Mouse (Mus musculus) megakaryocyte, embryonic 14.5 days (primary cell): Measurements from ENCODE around the gene Serpinb1c. TPM values are rescaled to one million over a fixed set of nuclear protein-coding genes. Genes with fewer than 3 reads are reported as not detected.
"Not testable (repeated sequence)": the region's sequence is repeated elsewhere in the genome, so short reads cannot be mapped to it uniquely, and the experiment has no call there.

Experiments
- H3K27me3 ChIP-seq: replicated peaks from 2 replicates; pipeline ENCODE3; 2012; ENCODE audit warnings: inconsistent platforms
- H3K36me3 ChIP-seq: replicated peaks from 2 replicates; pipeline ENCODE3; 2012; ENCODE audit warnings: low read length, inconsistent platforms, mixed read lengths
- H3K4me1 ChIP-seq: 2 replicates; pipeline ENCODE4 v1.6.1; 2012; ENCODE audit warnings: inconsistent platforms
- H3K4me3 ChIP-seq: replicated peaks from 2 replicates; pipeline ENCODE3; 2012; ENCODE audit warnings: moderate library complexity, mild to moderate bottlenecking, inconsistent platforms
- H3K9me3 ChIP-seq: 2 replicates; pipeline ENCODE4 v1.6.1; 2012; ENCODE audit warnings: inconsistent platforms
- FLI1 ChIP-seq: IDR thresholded peaks from 2 replicates; pipeline ENCODE4 v1.6.1; 2012; ENCODE audit warnings: low read length, inconsistent platforms, mixed read lengths
- GATA1 ChIP-seq: IDR thresholded peaks from 3 replicates; pipeline ENCODE4 v1.6.1; 2012; ENCODE audit warnings: mixed read lengths, low read length, inconsistent platforms, borderline replicate concordance
- polyA plus RNA-seq: library from polyadenylated mRNA; stranded (reverse); fragments of >175 nt; gene quantifications from 2 replicates; pipeline ENCODE4 v1.2.3, GENCODE M21; 2012; ENCODE audit warnings: low replicate concordance; ENCODE audit not compliant: insufficient read depth

Gene Serpinb1c
- polyA plus RNA-seq, 1 experiment: not detected

- peaks cover 6% of the 10 kb centered on the region for H3K9me3 ChIP-seq
- H3K4me3 ChIP-seq: no peak overlapping the region
- peaks cover 11% of the 10 kb centered on the region for H3K4me1 ChIP-seq
- no peak for TF ChIP-seq FLI1
- TF ChIP-seq GATA1: no peak
- no peaks in the 10 kb centered on the region for H3K36me3 ChIP-seq
- H3K27me3 ChIP-seq: no peaks in the 10 kb centered on the region
Observed at GRCm38 (mm10) chr13:32912770-32913380, 14.9 kb upstream of the Serpinb1c start.

DNA sequence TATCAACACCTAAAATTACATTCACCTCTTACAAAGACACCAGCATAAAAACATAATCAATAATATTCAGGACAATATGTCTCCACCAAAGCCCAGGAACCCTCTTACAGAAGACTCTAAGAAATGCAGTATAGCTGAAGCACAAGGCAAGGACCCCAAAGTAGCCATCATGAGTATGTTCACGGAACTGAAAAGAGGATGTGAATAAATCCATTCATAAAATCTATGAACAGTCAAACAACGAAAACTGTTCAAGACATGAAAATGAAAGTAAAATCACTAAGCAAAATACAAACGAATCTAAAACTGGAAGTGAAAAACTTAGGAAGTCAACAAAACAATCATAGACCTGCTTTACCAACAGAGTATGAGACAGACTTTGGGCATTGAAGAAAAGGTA, 10.2 kb upstream of the Serpinb1c start:
- TF ChIP-seq GATA1 (no peak), FLI1 (no peak)
- Histone ChIP-seq H3K36me3 (no peaks in the 10 kb centered on the region), H3K9me3 (no peaks in the 10 kb centered on the region), H3K4me3 (no peak overlapping the region), H3K27me3 (no peaks in the 10 kb centered on the region), H3K4me1 (peaks cover 20% of the 10 kb centered on the region)

DNA sequence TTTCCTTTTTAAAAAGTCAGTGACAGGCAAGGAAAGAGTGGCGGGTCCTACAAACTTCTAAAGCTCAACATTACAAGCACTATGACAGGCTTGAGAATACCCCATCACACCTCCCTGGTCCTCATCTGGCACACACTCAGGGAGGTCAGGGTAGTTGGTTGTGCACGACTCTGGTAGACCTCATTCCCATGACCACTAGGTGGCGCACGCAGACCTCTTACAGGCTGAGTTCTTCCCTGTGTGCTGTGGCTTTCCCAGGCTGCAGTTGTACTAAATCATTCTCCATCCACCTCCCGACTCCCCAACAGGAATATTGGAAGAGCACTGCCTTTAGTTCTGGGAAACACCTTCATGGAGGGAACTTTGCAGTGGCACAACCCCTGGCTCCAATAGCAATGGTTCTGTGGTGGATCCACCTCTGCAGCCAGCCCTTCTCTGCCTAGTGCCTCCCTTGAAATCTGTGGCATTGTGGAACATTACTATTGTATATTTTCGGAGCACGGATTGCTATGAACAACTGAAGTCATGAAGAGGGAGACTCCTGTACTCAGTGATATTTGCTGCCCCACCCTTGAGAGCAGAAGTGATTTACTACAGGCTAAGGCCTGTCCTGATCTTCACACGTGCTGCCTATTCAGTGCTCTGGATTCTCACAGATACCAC, 5.3 kb upstream of the Serpinb1c start:
- TF ChIP-seq GATA1 (no peak), FLI1 (no peak)
- peaks cover 20% of the 10 kb centered on the region for H3K4me1 ChIP-seq
- H3K36me3 ChIP-seq: no peaks in the 10 kb centered on the region

DNA sequence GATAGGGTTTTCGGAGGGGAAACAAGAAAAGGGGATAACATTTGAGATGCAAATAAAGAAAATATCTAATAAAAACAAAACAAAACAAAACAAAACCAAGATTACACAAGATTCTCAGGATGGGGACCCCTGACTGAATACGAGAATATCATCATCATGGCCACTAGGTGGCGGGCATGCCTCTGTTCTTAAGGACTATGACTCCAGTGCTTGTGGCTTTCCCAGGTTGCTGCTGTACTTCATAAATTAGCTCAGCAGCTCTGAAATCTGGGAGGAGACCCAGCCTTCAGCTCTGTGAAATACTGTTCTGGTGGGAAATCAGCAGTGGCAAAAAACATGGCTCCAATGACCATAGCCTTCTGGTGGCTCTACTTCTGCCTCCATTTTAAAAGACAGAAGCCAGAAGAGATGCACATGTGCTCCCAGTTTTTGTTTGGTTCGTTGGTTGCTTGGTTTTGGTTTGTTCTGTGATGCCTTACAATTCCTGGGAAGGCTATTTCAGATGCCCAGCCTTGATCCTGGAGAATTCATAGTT, 4.5 kb upstream of the Serpinb1c start:
- peaks cover 20% of the 10 kb centered on the region for H3K4me1 ChIP-seq
- H3K36me3 ChIP-seq: no peaks in the 10 kb centered on the region
- H3K9me3 ChIP-seq: no peaks in the 10 kb centered on the region
- TF ChIP-seq FLI1: no peak
- TF ChIP-seq GATA1: no peak
- H3K4me3 ChIP-seq: no peak overlapping the region
- peaks cover 2% of the 10 kb centered on the region for H3K27me3 ChIP-seq

More for the DNA sequence above, 5.3 kb upstream of the Serpinb1c start:
- Histone ChIP-seq H3K4me3 (peak overlapping the region; percentile 62), H3K9me3 (no peaks in the 10 kb centered on the region), H3K27me3 (no peaks in the 10 kb centered on the region)

- Histone ChIP-seq H3K4me3 (no peak overlapping the region), H3K9me3 (no peaks in the 10 kb centered on the region), H3K4me1 (peaks cover 20% of the 10 kb centered on the region), H3K36me3 (no peaks in the 10 kb centered on the region), H3K27me3 (peaks cover 12% of the 10 kb centered on the region)
- no peak for TF ChIP-seq GATA1
- no peak for TF ChIP-seq FLI1
Observed at GRCm38 (mm10) chr13:32900639-32901038, 2.6 kb upstream of the Serpinb1c start.

GRCm38 (mm10) chr13:32899114-32899513, 1.1 kb upstream of the Serpinb1c start:
- H3K4me3 ChIP-seq, H3K36me3 ChIP-seq, H3K9me3 ChIP-seq: not testable (repeated sequence)
- Histone ChIP-seq H3K27me3 (peaks cover 12% of the 10 kb centered on the region), H3K4me1 (peaks cover 15% of the 10 kb centered on the region)

DNA sequence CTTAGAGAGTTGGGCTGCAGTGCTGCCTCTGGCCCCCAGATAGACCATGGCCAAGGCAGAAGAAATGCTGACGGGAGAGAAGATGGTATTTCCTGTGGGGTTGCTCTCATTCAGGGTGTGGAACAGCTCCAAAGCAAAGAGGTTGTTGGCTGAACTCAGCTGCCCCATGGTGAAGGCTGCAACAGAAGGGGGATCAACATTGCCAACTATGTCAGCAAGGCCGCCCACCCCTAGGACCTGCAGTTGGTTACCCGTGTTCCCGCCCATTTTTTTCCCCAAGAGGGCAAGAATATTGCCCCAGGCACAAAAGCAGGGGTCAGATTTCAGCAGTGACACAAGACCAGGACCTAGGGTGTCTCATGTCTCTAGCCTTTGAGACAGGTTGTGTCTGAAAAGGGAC, 1.1 kb downstream of the Serpinb1c start:
- Histone ChIP-seq H3K4me3 (no peak overlapping the region), H3K27me3 (peaks cover 12% of the 10 kb centered on the region)
- TF ChIP-seq GATA1 (no peak), FLI1 (no peak)

GRCm38 (mm10) chr13:32884755-32885154, 13.3 kb downstream of the Serpinb1c start:
- H3K9me3 ChIP-seq: no peaks in the 10 kb centered on the region
- TF ChIP-seq FLI1 (no peak), GATA1 (no peak)
- H3K4me1 ChIP-seq: peaks cover 13% of the 10 kb centered on the region; the same call in 1 of the 2 replicates
- H3K36me3 ChIP-seq: no peaks in the 10 kb centered on the region
- H3K27me3 ChIP-seq: no peaks in the 10 kb centered on the region
- H3K4me3 ChIP-seq: no peak overlapping the region

More for the DNA sequence above, 1.1 kb downstream of the Serpinb1c start:
- Histone ChIP-seq H3K36me3 (no peaks in the 10 kb centered on the region), H3K4me1 (0 out of 2 replicates have a peak, but pooled peaks cover 4% of the 10 kb centered on the region), H3K9me3 (no peaks in the 10 kb centered on the region)

DNA sequence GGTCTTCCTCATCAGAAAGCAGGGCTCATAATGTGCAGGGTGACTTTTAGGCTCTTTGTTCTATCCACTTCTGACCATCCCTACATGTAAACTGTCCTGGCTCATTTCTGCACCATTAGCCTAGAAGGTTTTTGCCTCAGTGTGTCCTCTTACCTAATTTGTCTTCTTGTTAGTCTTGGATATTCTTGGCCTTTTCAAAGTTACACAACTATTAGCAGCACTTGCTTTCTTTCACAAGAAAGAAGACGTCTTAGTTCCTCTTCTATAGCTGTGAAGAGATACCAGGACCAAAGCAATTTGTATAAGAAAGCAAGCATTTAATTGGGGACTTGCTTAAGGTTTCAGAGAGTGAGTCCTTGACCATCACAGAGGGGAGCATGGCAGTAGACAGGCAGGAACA, 24.1 kb downstream of the Serpinb1c start:
- Histone ChIP-seq H3K36me3 (no peaks in the 10 kb centered on the region), H3K4me3 (no peak overlapping the region), H3K4me1 (peaks cover 9% of the 10 kb centered on the region), H3K9me3 (peaks cover 10% of the 10 kb centered on the region), H3K27me3 (peaks cover 4% of the 10 kb centered on the region)
- TF ChIP-seq FLI1 (no peak), GATA1 (no peak)

DNA sequence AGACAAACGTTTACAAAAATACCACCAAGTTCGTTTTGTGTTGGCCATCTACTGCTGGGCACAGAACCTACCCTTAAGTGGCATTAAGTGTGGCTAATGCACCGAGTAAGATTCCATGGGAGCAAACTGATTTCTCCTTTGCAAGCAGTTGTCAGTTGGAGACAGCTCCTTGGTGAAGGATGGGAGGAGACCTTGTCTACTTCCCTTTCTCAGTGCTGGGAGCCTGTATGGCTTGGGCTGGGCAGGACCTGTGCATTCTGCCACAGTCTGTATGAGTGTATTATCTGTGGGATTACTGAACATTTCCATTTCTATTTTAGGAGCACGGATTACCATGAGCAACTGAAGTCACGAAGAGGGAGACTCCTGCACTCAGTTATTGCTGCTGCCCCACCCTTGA, 29.2 kb downstream of the Serpinb1c start:
- TF ChIP-seq GATA1 (no peak), FLI1 (no peak)
- Histone ChIP-seq H3K27me3 (peaks cover 7% of the 10 kb centered on the region), H3K36me3 (no peaks in the 10 kb centered on the region)

GRCm38 (mm10) chr13:32868233-32868632, 29.8 kb downstream of the Serpinb1c start:
- peaks cover 10% of the 10 kb centered on the region for H3K27me3 ChIP-seq
- H3K4me3 ChIP-seq, H3K9me3 ChIP-seq, H3K36me3 ChIP-seq: not testable (repeated sequence)
- H3K4me1 ChIP-seq: peaks cover 19% of the 10 kb centered on the region

More for the DNA sequence above, 29.2 kb downstream of the Serpinb1c start:
- Histone ChIP-seq H3K4me3 (no peak overlapping the region), H3K4me1 (peaks cover 19% of the 10 kb centered on the region), H3K9me3 (no peaks in the 10 kb centered on the region)
